Mouse (Mus musculus): ENCODE measurements around the gene Col16a1. TPM values are rescaled to one million over a fixed set of nuclear protein-coding genes. Genes with fewer than 3 reads are reported as not detected.

The Col16a1 gene
- total and polyA plus RNA-seq, 2 experiments, result 1.9 to 2.0 TPM

- Histone ChIP-seq H3K27me3 (ENCODE audit: control insufficient read depth, insufficient read depth, low read length) (no peaks in the 10 kb centered on the region; the same call in 1 of the 2 replicates), H3K4me3 (ENCODE audit: insufficient read depth, low read depth, low read length) (no peak overlapping the region), H3K9ac (ENCODE audit: low read depth, low read length) (no peak overlapping the region), H3K27ac (replicated peaks; ENCODE audit: insufficient read depth, low read depth, low read length) (no peak overlapping the region), H3K36me3 (ENCODE audit: control insufficient read depth, insufficient read depth, low read length) (no peaks in the 10 kb centered on the region), H3K79me2 (ENCODE audit: control insufficient read depth, insufficient read depth, low read length) (no peaks in the 10 kb centered on the region), H3K4me1 (ENCODE audit: control insufficient read depth, insufficient read depth, low read length) (no peaks in the 10 kb centered on the region)
- 74% methylated on average over 19 of the region's 19 CpGs for WGBS
- peak; percentile 31 for DNase-seq (ENCODE audit: extremely low read depth, low read depth, low spot score)
- no peak for TF ChIP-seq POLR2A (IDR thresholded peaks at IDR 0.05; ENCODE audit: extremely low read depth, insufficient read depth, low read length)
- no peak for TF ChIP-seq CTCF (IDR thresholded peaks at IDR 0.05; ENCODE audit: low read depth, low read length)
Measured at GRCm38 (mm10) chr4:130081345-130082190, 33.9 kb downstream of the Col16a1 start.

DNA sequence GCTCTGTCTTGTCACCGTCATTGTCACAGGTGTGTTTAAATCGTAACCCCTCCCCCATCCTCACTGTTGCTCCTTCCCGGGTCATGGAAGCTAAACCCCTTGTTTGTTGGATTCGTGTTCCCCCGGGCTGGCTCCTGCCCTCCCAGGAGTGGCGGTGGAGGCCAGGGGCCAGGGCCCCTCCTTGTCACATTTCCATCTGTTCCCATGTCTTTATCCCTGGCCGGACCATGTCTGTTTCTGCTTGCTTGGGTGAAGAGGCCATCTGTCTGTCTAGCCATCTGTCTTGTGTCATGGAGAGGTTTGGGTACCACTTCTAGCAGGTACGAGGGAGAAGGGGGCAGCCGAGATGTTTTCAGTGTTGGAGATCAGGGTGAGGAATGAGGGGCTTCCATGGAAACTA is 34.6 kb downstream of the Col16a1 start:
- TF ChIP-seq POLR2A (IDR thresholded peaks at IDR 0.05; ENCODE audit: extremely low read depth, insufficient read depth, low read length) (no peak), CTCF (IDR thresholded peaks at IDR 0.05; ENCODE audit: low read depth, low read length) (no peak)
- Histone ChIP-seq H3K9ac (ENCODE audit: low read depth, low read length) (no peak overlapping the region), H3K4me3 (ENCODE audit: insufficient read depth, low read depth, low read length) (no peak overlapping the region), H3K27me3 (ENCODE audit: control insufficient read depth, insufficient read depth, low read length) (no peaks in the 10 kb centered on the region; the same call in 1 of the 2 replicates), H3K27ac (replicated peaks; ENCODE audit: insufficient read depth, low read depth, low read length) (no peak overlapping the region), H3K4me1 (ENCODE audit: control insufficient read depth, insufficient read depth, low read length) (no peaks in the 10 kb centered on the region), H3K36me3 (ENCODE audit: control insufficient read depth, insufficient read depth, low read length) (no peaks in the 10 kb centered on the region), H3K79me2 (ENCODE audit: control insufficient read depth, insufficient read depth, low read length) (no peaks in the 10 kb centered on the region)
- DNase-seq (ENCODE audit: extremely low read depth, low read depth, low spot score), result no peak
- 52% methylated on average over 9 of the region's 9 CpGs for WGBS

DNA sequence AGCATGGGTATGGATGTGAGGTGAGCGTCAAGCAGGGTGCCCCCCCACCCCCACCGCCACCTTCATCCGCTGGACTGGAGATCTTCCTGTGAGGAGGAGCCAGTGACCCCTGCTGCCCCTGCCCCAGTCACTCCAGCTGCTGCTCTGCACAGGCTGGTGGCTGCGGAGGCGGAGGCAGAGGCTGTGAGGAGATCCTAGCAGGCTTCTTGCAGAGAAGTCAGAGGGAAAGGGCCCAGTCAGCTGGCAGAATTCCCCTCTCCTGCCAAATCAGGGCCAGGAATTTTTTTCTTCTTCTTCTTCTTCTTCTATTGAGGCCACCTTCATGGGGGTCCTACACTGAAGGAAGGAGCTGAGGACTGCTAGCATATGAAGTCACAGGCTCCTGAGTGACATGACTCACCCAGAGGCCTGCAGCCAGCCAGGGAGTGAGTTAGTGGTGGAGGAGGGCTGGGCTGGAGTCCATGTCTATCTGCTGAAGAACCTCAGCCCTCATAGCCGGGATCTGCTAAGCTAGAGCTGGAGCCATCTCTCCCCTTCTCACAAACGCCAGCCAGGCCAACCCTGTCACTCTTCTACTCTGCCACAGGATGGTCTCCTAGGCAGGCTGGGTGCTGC is 36.8 kb downstream of the Col16a1 start:
- H3K27me3 ChIP-seq (ENCODE audit: control insufficient read depth, insufficient read depth, low read length), result no peaks in the 10 kb centered on the region; the same call in 1 of the 2 replicates
- no peaks in the 10 kb centered on the region for H3K36me3 ChIP-seq (ENCODE audit: control insufficient read depth, insufficient read depth, low read length)
- H3K4me3 ChIP-seq (ENCODE audit: insufficient read depth, low read depth, low read length), result no peak overlapping the region
- no peak overlapping the region for H3K27ac ChIP-seq (replicated peaks; ENCODE audit: insufficient read depth, low read depth, low read length)
- TF ChIP-seq CTCF (IDR thresholded peaks at IDR 0.05; ENCODE audit: low read depth, low read length) (no peak), POLR2A (IDR thresholded peaks at IDR 0.05; ENCODE audit: extremely low read depth, insufficient read depth, low read length) (no peak)
- 62% methylated on average over 7 of the region's 7 CpGs for WGBS
- H3K9ac ChIP-seq (ENCODE audit: low read depth, low read length), result no peak overlapping the region
- no peak for DNase-seq (ENCODE audit: extremely low read depth, low read depth, low spot score)
- no peaks in the 10 kb centered on the region for H3K4me1 ChIP-seq (ENCODE audit: control insufficient read depth, insufficient read depth, low read length)
- no peaks in the 10 kb centered on the region for H3K79me2 ChIP-seq (ENCODE audit: control insufficient read depth, insufficient read depth, low read length)

DNA sequence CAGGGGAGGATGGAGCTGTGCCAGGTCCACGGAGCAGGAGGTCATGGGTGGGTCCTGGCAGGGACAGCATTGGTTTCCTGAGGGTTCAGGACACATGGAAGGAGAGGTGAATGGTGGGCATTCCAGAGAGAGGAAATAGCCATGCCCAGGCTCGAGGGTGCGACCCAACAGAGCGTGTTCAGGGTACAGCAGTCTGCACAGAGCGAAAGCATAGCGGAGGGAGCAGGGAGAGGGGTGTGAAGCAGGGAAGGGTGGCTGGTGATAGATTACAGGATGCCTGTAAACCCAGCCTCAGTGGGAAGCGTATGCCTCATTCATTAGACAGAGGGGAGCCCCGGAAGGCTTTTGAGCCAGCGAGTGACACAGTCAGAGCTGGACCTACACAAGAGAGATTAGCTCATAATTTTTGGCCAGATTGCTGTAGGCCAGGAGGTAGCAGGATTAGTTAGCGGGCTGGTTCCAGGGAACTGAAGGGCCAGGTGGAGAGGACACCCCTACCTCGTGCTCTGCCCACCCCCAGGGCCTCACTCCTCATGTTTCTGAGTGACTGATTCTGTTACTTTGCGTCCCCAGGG is 37.7 kb downstream of the Col16a1 start:
- TF ChIP-seq CTCF (IDR thresholded peaks at IDR 0.05; ENCODE audit: low read depth, low read length), result no peak
- TF ChIP-seq POLR2A (IDR thresholded peaks at IDR 0.05; ENCODE audit: extremely low read depth, insufficient read depth, low read length), result no peak
- H3K36me3 ChIP-seq (ENCODE audit: control insufficient read depth, insufficient read depth, low read length), result no peaks in the 10 kb centered on the region
- no peaks in the 10 kb centered on the region; the same call in 1 of the 2 replicates for H3K27me3 ChIP-seq (ENCODE audit: control insufficient read depth, insufficient read depth, low read length)
- no peaks in the 10 kb centered on the region for H3K79me2 ChIP-seq (ENCODE audit: control insufficient read depth, insufficient read depth, low read length)
- H3K4me1 ChIP-seq (ENCODE audit: control insufficient read depth, insufficient read depth, low read length), result no peaks in the 10 kb centered on the region
- H3K27ac ChIP-seq (replicated peaks; ENCODE audit: insufficient read depth, low read depth, low read length), result no peak overlapping the region
- H3K4me3 ChIP-seq (ENCODE audit: insufficient read depth, low read depth, low read length), result no peak overlapping the region
- 78% methylated on average over 12 of the region's 12 CpGs for WGBS
- DNase-seq (ENCODE audit: extremely low read depth, low read depth, low spot score), result no peak
- no peak overlapping the region for H3K9ac ChIP-seq (ENCODE audit: low read depth, low read length)

GRCm38 (mm10) chr4:130087293-130087692 is 39.7 kb downstream of the Col16a1 start:
- TF ChIP-seq POLR2A (IDR thresholded peaks at IDR 0.05; ENCODE audit: extremely low read depth, insufficient read depth, low read length) (no peak), CTCF (IDR thresholded peaks at IDR 0.05; ENCODE audit: low read depth, low read length) (peak; percentile 99)

More at GRCm38 (mm10) chr4:130087293-130087692, 39.7 kb downstream of the Col16a1 start:
- Histone ChIP-seq H3K36me3 (ENCODE audit: control insufficient read depth, insufficient read depth, low read length) (no peaks in the 10 kb centered on the region), H3K4me1 (ENCODE audit: control insufficient read depth, insufficient read depth, low read length) (no peaks in the 10 kb centered on the region), H3K79me2 (ENCODE audit: control insufficient read depth, insufficient read depth, low read length) (no peaks in the 10 kb centered on the region), H3K9ac (ENCODE audit: low read depth, low read length) (no peak overlapping the region), H3K27ac (replicated peaks; ENCODE audit: insufficient read depth, low read depth, low read length) (no peak overlapping the region), H3K4me3 (ENCODE audit: insufficient read depth, low read depth, low read length) (no peak overlapping the region), H3K27me3 (ENCODE audit: control insufficient read depth, insufficient read depth, low read length) (no peaks in the 10 kb centered on the region; the same call in 1 of the 2 replicates)
- WGBS, result 13% methylated on average over 7 of the region's 7 CpGs
- DNase-seq (ENCODE audit: extremely low read depth, low read depth, low spot score), result peak; percentile 45

All from liver, adult 2 months (tissue).